Mouse (Mus musculus) activated CD4-positive, CD25-positive, alpha-beta regulatory T cell, adult 4 months (primary cell): ENCODE data around the gene Hnrnph1. TPM values are rescaled to one million over a fixed set of nuclear protein-coding genes. Genes with fewer than 3 reads are reported as not detected.

Experiments
- ATAC-seq: one replicate; pipeline ENCODE4 v1.8.0; 2017
- polyA plus RNA-seq, 2 experiments: library from polyadenylated mRNA; unstranded; fragments of 100-300 nt; shearing (Covaris generic); gene quantifications; one replicate each; pipeline ENCODE4 v1.2.1; 2017

Gene Hnrnph1
- polyA plus RNA-seq, 2 experiments from 2014 or later = 148 to 177 TPM

DNA sequence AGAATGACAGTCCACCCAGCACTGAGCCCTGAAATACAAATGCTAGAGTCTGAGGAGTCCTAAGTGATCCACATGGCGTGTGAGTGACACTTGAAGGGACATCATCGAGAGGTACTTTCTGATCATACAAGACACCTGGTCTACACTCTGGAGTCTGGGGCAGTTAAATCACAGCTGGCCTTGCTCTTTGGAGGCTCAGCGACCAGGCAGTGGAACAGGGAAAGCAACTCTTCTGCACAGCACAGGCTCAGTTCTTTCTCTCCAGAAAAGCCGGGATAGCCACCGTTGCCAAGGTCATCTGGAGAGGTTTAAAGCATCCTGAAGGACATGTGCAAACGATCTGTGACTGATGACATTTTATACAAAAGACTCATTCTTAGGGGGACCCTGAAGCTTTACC is 30.4 kb downstream of the Hnrnph1 start:
- ATAC-seq = no peak

- ATAC-seq = no peak
Observed at GRCm38 (mm10) chr11:50415563-50416241, 38.9 kb downstream of the Hnrnph1 start.

DNA sequence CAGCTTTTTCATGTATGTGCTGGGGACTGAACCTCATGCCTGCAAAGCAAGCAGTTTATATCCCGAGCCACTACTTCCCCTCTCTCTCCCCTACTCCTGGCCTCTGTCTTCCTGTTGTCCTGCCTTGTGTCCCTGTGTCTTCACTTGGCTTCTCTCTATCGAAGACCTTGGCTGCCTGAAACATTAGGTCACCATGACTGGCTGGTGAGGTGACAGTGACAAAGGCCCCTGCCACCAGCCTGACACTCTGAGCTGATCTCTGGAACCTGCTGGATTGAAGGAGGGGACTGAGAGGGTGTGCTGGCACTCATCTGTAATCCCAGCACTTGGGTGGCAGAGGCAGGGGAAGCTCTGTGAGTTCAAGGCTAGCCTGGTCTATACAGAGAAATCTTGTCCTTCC is 41.1 kb downstream of the Hnrnph1 start:
- ATAC-seq = no peak

- no peak for ATAC-seq
Observed at GRCm38 (mm10) chr11:50421461-50421860, 44.7 kb downstream of the Hnrnph1 start.

DNA sequence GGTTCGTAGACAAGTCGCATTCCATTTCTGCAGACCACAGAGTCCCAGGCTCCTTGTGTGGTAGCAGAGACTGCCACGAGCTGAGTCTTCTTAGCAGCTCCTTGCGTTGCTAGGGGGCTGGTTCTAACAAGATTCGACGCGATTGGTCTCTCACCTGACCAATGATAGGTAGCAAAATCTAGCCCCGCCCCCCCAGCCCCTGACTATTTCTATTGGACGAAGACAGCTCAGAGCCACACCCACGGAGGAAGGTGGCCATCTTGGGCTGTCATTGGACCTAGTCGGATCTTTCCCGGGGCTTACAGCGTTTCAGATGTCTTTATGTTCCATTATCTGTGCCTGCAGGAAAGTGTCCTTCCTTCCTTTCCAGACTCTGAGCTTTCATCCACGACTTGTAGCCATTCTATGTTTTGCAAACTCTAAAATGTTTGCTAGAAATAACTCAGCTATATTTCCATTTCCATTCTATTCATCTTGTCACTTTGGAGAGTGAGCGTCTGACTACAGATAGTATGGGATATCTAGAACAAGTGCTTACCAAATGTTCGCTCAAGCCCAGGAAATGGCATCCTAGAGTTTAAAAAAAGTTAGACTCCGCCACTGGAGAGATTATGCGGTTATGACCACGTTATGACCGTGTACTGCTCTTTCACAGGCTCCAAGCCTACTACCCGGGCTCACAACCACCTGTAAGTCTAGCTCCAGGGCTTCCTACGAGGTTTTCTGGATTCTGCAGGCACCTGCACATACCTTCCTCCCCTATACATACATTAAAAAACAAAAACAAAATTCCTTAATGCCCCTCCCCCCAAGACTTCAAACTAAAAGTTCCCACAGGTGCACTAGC is 45.4 kb downstream of the Hnrnph1 start:
- ATAC-seq = no peak

GRCm38 (mm10) chr11:50426056-50426455 is 49.3 kb downstream of the Hnrnph1 start:
- ATAC-seq = no peak

GRCm38 (mm10) chr11:50430277-50431133 is 53.7 kb downstream of the Hnrnph1 start, which contains the start of gene Rufy1:
Gene Rufy1 (minus strand): TSS chr11:50431125.
- ATAC-seq = peak; percentile 76

GRCm38 (mm10) chr11:50431134-50432068 is 54.6 kb downstream of the Hnrnph1 start:
- ATAC-seq = no peak

DNA sequence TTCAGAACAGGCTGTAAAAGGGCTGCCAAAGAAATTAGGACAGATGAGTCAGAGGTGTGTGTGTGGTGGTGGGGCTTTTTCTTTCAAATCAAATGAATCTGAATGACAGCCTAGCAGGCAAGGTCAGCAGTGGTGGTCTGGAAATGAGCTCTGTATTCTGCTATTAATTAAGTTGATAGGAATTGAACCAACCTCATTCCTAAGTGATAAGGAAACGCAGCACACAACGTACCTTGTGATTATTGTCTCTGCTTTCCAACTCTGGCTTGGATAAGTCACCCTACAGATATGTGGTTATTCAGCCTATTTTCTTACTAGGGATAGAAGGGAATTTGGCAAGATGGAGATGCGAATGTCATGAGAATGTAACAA is 55.3 kb downstream of the Hnrnph1 start:
- ATAC-seq = no peak

DNA sequence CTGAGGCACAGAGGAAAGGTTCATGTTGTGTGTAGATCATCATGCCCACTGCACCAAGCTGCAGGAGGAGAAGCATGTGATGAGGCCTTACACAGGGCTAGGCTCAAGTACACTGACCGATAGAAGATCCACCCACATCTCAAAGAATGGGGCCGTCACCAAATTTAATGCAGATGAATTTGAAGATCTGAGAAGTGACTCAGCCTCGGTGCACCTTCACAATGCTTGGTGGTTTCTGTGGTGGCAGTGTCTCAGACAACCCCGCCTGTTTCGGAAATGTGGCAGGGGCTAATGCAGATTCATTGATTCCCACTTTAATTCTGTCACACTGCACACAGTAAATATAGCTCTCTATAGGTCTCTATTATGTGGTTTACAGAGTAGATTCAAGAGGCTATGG is 56.1 kb downstream of the Hnrnph1 start:
- no peak for ATAC-seq

Other genes with a start within 250 kb of the Hnrnph1 start
- 10 to 100 TPM; 20.6 to 32.5 TPM for gene Tbc1d9b, start 245.6 kb upstream of the Hnrnph1 start, polyA plus RNA-seq
- gene Mrnip, start 202.5 kb upstream of the Hnrnph1 start, polyA plus RNA-seq = 10 to 100 TPM; 11.2 to 12.6 TPM
- gene Sqstm1, start 166.2 kb upstream of the Hnrnph1 start, polyA plus RNA-seq = 10 to 100 TPM; 51.8 to 58.9 TPM
- 1 to 10 TPM; 1.0 to 1.2 TPM for gene Mgat4b, start 166.1 kb upstream of the Hnrnph1 start, polyA plus RNA-seq
- not detected for gene Ltc4s, start 138.4 kb upstream of the Hnrnph1 start, polyA plus RNA-seq
- gene Maml1, start 84.7 kb upstream of the Hnrnph1 start, polyA plus RNA-seq = 1 to 10 TPM; 4.0 to 5.5 TPM
- 100 to 1,000 TPM; 179 to 210 TPM for gene Canx, start 51.3 kb upstream of the Hnrnph1 start, polyA plus RNA-seq
- gene Cby3, start 22.5 kb upstream of the Hnrnph1 start, polyA plus RNA-seq = not detected
- 10 to 100 TPM in 1 of 2 experiments, 1 to 10 TPM in 1; 9.5 to 10.2 TPM for gene Rufy1, start 54.1 kb downstream of the Hnrnph1 start, polyA plus RNA-seq
- gene Adamts2, start 225.1 kb downstream of the Hnrnph1 start, polyA plus RNA-seq = not detected